11 mouse cellular contexts compared by ENCODE assay signal in genomic region chr11:80478694-80479412, GRCm38 (mm10). TPM values are rescaled to one million over a fixed set of nuclear protein-coding genes. Genes with fewer than 3 reads are reported as not detected.
DNase-seq lines count a peak whose midpoint lies in the region; ATAC-seq and TF ChIP-seq lines count a peak whose summit lies in the region.
"Had no signal": no experiment of that assay in that cellular context is flagged by ENCODE, and none has a peak within 500 bp of the region (broad histone marks: within the 10 kb centered on the region; RNA-seq: fewer than 3 reads in every experiment).

No protein-coding gene starts in this region.

- H3K4me1 ChIP-seq in heart, embryonic 13.5 days = peaks cover 21% of the 10 kb centered on the region
- H3K4me1 ChIP-seq in hindbrain, embryonic 14.5 days (replicated peaks; ENCODE audit: control insufficient read depth, insufficient read depth, low read length) = peaks cover 35% of the 10 kb centered on the region
- H3K4me1 ChIP-seq in midbrain, embryonic 12.5 days = peaks cover 57% of the 10 kb centered on the region
- peaks cover 5% of the 10 kb centered on the region for H3K4me1 ChIP-seq in heart, adult 2 months (ENCODE audit: control insufficient read depth, insufficient read depth, low read length)
- H3K4me1 ChIP-seq in kidney, adult 2 months (ENCODE audit: control insufficient read depth, insufficient read depth, low read length) = peaks cover 6% of the 10 kb centered on the region; the same call in 1 of the 2 replicates

- ATAC-seq in heart, embryonic 13.5 days (ENCODE audit: extremely low read depth, insufficient number of reproducible peaks, low FRiP score, low TSS enrichment) = no peak
- ATAC-seq in hindbrain, embryonic 14.5 days (ENCODE audit: low FRiP score) = no peak
- ATAC-seq in midbrain, embryonic 12.5 days (ENCODE audit: low FRiP score, low read depth) = no peak

- no peak for DNase-seq in heart, postnatal 36 days
- DNase-seq in cerebellum, postnatal 25 days = peak; percentile 50 to 61
- no peak for DNase-seq in hindbrain, embryonic 14.5 days (ENCODE audit: low spot score)
- no peak for DNase-seq in heart, adult 2 months
- no peak for DNase-seq in kidney, adult 2 months
- DNase-seq in gastrocnemius, adult 2 months = no peak
- DNase-seq: heart, postnatal 10 days; right cerebral cortex, postnatal 4 days; thymus, postnatal 4 days had no signal

- H3K27me3 ChIP-seq in heart, embryonic 13.5 days (replicated peaks) = peaks cover 27% of the 10 kb centered on the region
- no peaks in the 10 kb centered on the region for H3K27me3 ChIP-seq in hindbrain, embryonic 14.5 days (ENCODE audit: control insufficient read depth, insufficient read depth, low read length)
- H3K27me3 ChIP-seq in midbrain, embryonic 12.5 days = peaks cover 57% of the 10 kb centered on the region
- H3K27me3 ChIP-seq in heart, adult 2 months (ENCODE audit: control insufficient read depth, insufficient read depth, low read length) = no peaks in the 10 kb centered on the region
- no peaks in the 10 kb centered on the region for H3K27me3 ChIP-seq in kidney, adult 2 months (replicated peaks; ENCODE audit: control insufficient read depth, insufficient read depth, low read length)

- H3K36me3 ChIP-seq in heart, embryonic 13.5 days = peaks cover 13% of the 10 kb centered on the region
- peaks cover 28% of the 10 kb centered on the region for H3K36me3 ChIP-seq in hindbrain, embryonic 14.5 days (replicated peaks; ENCODE audit: control insufficient read depth, insufficient read depth)
- peaks cover 13% of the 10 kb centered on the region; the same call in 1 of the 2 replicates for H3K36me3 ChIP-seq in midbrain, embryonic 12.5 days
- H3K36me3 ChIP-seq in heart, adult 2 months (ENCODE audit: control insufficient read depth, insufficient read depth, low read length) = no peaks in the 10 kb centered on the region
- H3K36me3 ChIP-seq in kidney, adult 2 months (ENCODE audit: control insufficient read depth, insufficient read depth, low read length) = no peaks in the 10 kb centered on the region

- intact Hi-C loops in heart, postnatal 36 days (cut with DNase I) = loop anchor here (5.0 kb wide), 2 partner anchors 123 to 193 kb away; no protein-coding TSS in a partner anchor
- intact Hi-C loops in heart, adult 2 months (cut with DNase I) = loop anchor here (5.0 kb wide), 2 partner anchors 43 to 188 kb away; no protein-coding TSS in a partner anchor
- intact Hi-C loops in gastrocnemius, adult 2 months (cut with DNase I) = no loop called here

- TF ChIP-seq POLR2A in heart, adult 2 months (IDR thresholded peaks at IDR 0.05; ENCODE audit: insufficient read depth, low read depth, low read length) = no peak
- no peak for TF ChIP-seq POLR2A in kidney, adult 2 months (IDR thresholded peaks at IDR 0.05; ENCODE audit: low read depth, low read length)

- H3K27ac ChIP-seq in heart, embryonic 13.5 days (replicated peaks) = no peak overlapping the region
- peak overlapping the region; percentile 99 for H3K27ac ChIP-seq in hindbrain, embryonic 14.5 days
- peak overlapping the region; percentile 96 for H3K27ac ChIP-seq in midbrain, embryonic 12.5 days (replicated peaks)
- no peak overlapping the region for H3K27ac ChIP-seq in heart, adult 2 months
- H3K27ac ChIP-seq in kidney, adult 2 months (ENCODE audit: insufficient read depth, low read depth, low read length) = no peak overlapping the region
- no peak overlapping the region for H3K27ac ChIP-seq in gastrocnemius, adult 2 months

- no peak for TF ChIP-seq CTCF in heart, adult 2 months (IDR thresholded peaks at IDR 0.05)
- TF ChIP-seq CTCF in kidney, adult 2 months (conservative IDR thresholded peaks at IDR 0.05; ENCODE audit: insufficient read depth, insufficient read length, low read depth, low read length) = no peak
- TF ChIP-seq CTCF in gastrocnemius, adult 2 months (IDR thresholded peaks at IDR 0.05) = no peak

- peak overlapping the region; percentile 100 for H3K4me2 ChIP-seq in heart, embryonic 13.5 days
- peak overlapping the region; percentile 94 for H3K4me2 ChIP-seq in hindbrain, embryonic 14.5 days (replicated peaks)
- peak overlapping the region; percentile 82 for H3K4me2 ChIP-seq in midbrain, embryonic 12.5 days (replicated peaks)

- H3K9ac ChIP-seq in heart, embryonic 13.5 days = 0 out of 2 replicates have a peak overlapping the region, but pooled peaks have one; percentile 7
- peak overlapping the region; percentile 100 for H3K9ac ChIP-seq in hindbrain, embryonic 14.5 days
- H3K9ac ChIP-seq in midbrain, embryonic 12.5 days (replicated peaks) = peak overlapping the region; percentile 96
- no peak overlapping the region for H3K9ac ChIP-seq in heart, adult 2 months (ENCODE audit: low read depth, low read length)

- H3K4me3 ChIP-seq in heart, embryonic 13.5 days = peak overlapping the region; percentile 8; the same call in 1 of the 2 replicates
- H3K4me3 ChIP-seq in hindbrain, embryonic 14.5 days (replicated peaks; ENCODE audit: low read length) = peak overlapping the region; percentile 90
- H3K4me3 ChIP-seq in midbrain, embryonic 12.5 days = peak overlapping the region; percentile 89
- H3K4me3 ChIP-seq in heart, adult 2 months = no peak overlapping the region
- H3K4me3 ChIP-seq in kidney, adult 2 months (ENCODE audit: insufficient read depth, low read depth, low read length) = no peak overlapping the region
- no peak overlapping the region for H3K4me3 ChIP-seq in gastrocnemius, adult 2 months

- H3K9me3 ChIP-seq in heart, embryonic 13.5 days = no peaks in the 10 kb centered on the region
- H3K9me3 ChIP-seq in hindbrain, embryonic 14.5 days (ENCODE audit: control insufficient read depth, low read length) = no peaks in the 10 kb centered on the region
- no peaks in the 10 kb centered on the region for H3K9me3 ChIP-seq in midbrain, embryonic 12.5 days

- no peak for TF ChIP-seq EP300 in heart, adult 2 months (IDR thresholded peaks at IDR 0.05; ENCODE audit: insufficient read depth, low read depth, low read length)

- no peaks in the 10 kb centered on the region for H3K79me2 ChIP-seq in heart, adult 2 months (replicated peaks; ENCODE audit: control insufficient read depth, insufficient read depth, low read length)

- WGBS in heart, embryonic 13.5 days = 74% methylated on average over 14 of the region's 14 CpGs
- 25% methylated on average over 14 of the region's 14 CpGs for WGBS in hindbrain, embryonic 14.5 days
- WGBS in midbrain, embryonic 12.5 days = 51% methylated on average over 14 of the region's 14 CpGs
- 79% methylated on average over 14 of the region's 14 CpGs for WGBS in heart, adult 2 months
- 81% methylated on average over 14 of the region's 14 CpGs for WGBS in kidney, adult 2 months

RNA-seq across cellular contexts. Expression of gene Cdk5r1, which starts 2.0 kb away (rescaled TPM):
- 0.36 and 0.59 TPM in 2 replicates for polyA plus RNA-seq in heart, embryonic 13.5 days (2015; fragmentation: Nextera tagmentation; extraction: Ambion mirVana)
- total RNA-seq in heart, postnatal 36 days (2021) = 1 to 10 TPM; 1.2 to 1.5 TPM
- 90.1 and 92.7 TPM in 2 replicates for polyA plus RNA-seq in hindbrain, embryonic 14.5 days (2014; fragmentation: Nextera tagmentation; extraction: Ambion mirVana)
- polyA plus RNA-seq in midbrain, embryonic 12.5 days (2016; fragmentation: Nextera tagmentation; extraction: Ambion mirVana) = 58.8 and 70.8 TPM in 2 replicates
- total RNA-seq in heart, adult 2 months (2021) = 1 to 10 TPM in 1 of 2 experiments, under 1 TPM in 1; 0.84 to 2.3 TPM
- 0.61 and 0.85 TPM in 2 replicates for polyA plus RNA-seq in heart, adult 2 months (2012; rRNA removed)
- polyA plus RNA-seq in kidney, adult 2 months (2012; rRNA removed) = 0.53 and 1.0 TPM in 2 replicates
- total RNA-seq in gastrocnemius, adult 2 months (2021) = under 1 TPM; 0.20 to 0.42 TPM

RNA-seq across cellular contexts. Expression of gene Psmd11, which starts 50.4 kb away (rescaled TPM):
- polyA plus RNA-seq in heart, embryonic 13.5 days (2015; fragmentation: Nextera tagmentation; extraction: Ambion mirVana) = 194 and 213 TPM in 2 replicates
- total RNA-seq in heart, postnatal 36 days (2021) = 100 to 1,000 TPM; 114 to 128 TPM
- 256 and 266 TPM in 2 replicates for polyA plus RNA-seq in hindbrain, embryonic 14.5 days (2014; fragmentation: Nextera tagmentation; extraction: Ambion mirVana)
- polyA plus RNA-seq in midbrain, embryonic 12.5 days (2016; fragmentation: Nextera tagmentation; extraction: Ambion mirVana) = 347 and 348 TPM in 2 replicates
- 100 to 1,000 TPM in 1 of 2 experiments, 10 to 100 TPM in 1; 98.4 to 107 TPM for total RNA-seq in heart, adult 2 months (2021)
- 51.3 and 83.3 TPM in 2 replicates for polyA plus RNA-seq in heart, adult 2 months (2012; rRNA removed)
- polyA plus RNA-seq in kidney, adult 2 months (2012; rRNA removed) = 52.8 and 53.4 TPM in 2 replicates
- total RNA-seq in gastrocnemius, adult 2 months (2021) = 100 to 1,000 TPM; 138 to 169 TPM

Comparison
In these comparisons a context has a peak if more than half of its experiments do, and no peak if none do; other contexts are left out.
1. H3K4me3 ChIP-seq: peak in heart, embryonic 13.5 days (single experiment), hindbrain, embryonic 14.5 days (single experiment) and midbrain, embryonic 12.5 days (single experiment); none in heart, adult 2 months (single experiment), kidney, adult 2 months (single experiment) and gastrocnemius, adult 2 months (single experiment).
2. H3K27ac ChIP-seq: peak in hindbrain, embryonic 14.5 days (single experiment) and midbrain, embryonic 12.5 days (single experiment); none in heart, embryonic 13.5 days (single experiment), heart, adult 2 months (single experiment), kidney, adult 2 months (single experiment) and gastrocnemius, adult 2 months (single experiment).
3. DNase-seq: peak in cerebellum, postnatal 25 days (2 of 2); none in heart, postnatal 36 days (0 of 2), hindbrain, embryonic 14.5 days (single experiment), heart, adult 2 months (0 of 2), kidney, adult 2 months (single experiment) and gastrocnemius, adult 2 months (single experiment).
4. RNA of gene Cdk5r1, which starts 2.0 kb away (polyA plus RNA-seq): 90.1 to 92.7 TPM in hindbrain, embryonic 14.5 days and 58.8 to 70.8 TPM in midbrain, embryonic 12.5 days; 0.53 to 1.0 TPM in kidney, adult 2 months, 0.61 to 0.85 TPM in heart, adult 2 months and 0.36 to 0.59 TPM in heart, embryonic 13.5 days; every median in the first group is over 10 times any median in the second.
5. Peak in every context shown above with its lines, with median percentiles within 50 percentile points of each other: H3K4me2 ChIP-seq.